Mouse (Mus musculus): ENCODE data around the gene Vti1a. TPM values are rescaled to one million over a fixed set of nuclear protein-coding genes. Genes with fewer than 3 reads are reported as not detected.

Vti1a gene
- polyA plus RNA-seq, 2 experiments: 6.9 to 11.9 TPM

GRCm38 (mm10) chr19:55582896-55583653 lies 267.0 kb downstream of the Vti1a start:
- ATAC-seq (ENCODE audit: insufficient read depth): no peak
- DNase-seq (ENCODE audit: low read depth in 3 of 3, low spot score in 3 of 3): no peak
- no peaks in the 10 kb centered on the region for H3K9me3 ChIP-seq (ENCODE audit: control insufficient read depth, low read length)
- no peaks in the 10 kb centered on the region for H3K27me3 ChIP-seq (ENCODE audit: control insufficient read depth, insufficient read depth, low read length)
- no peak overlapping the region for H3K27ac ChIP-seq
- H3K9ac ChIP-seq (replicated peaks): no peak overlapping the region
- H3K4me2 ChIP-seq (ENCODE audit: low read depth): no peak overlapping the region
- TF ChIP-seq EP300 (IDR thresholded peaks at IDR 0.05; ENCODE audit: low read depth) (no peak), CTCF (IDR thresholded peaks at IDR 0.05; ENCODE audit: low read depth) (no peak)
- H3K4me1 ChIP-seq (replicated peaks; ENCODE audit: control insufficient read depth in 2 of 2, insufficient read depth in 2 of 2, low read length in 1 of 2): peaks cover 3 to 11% of the 10 kb centered on the region in 2 experiments
- no peaks in the 10 kb centered on the region for H3K36me3 ChIP-seq (replicated peaks; ENCODE audit: control insufficient read depth, insufficient read depth, low read depth)
- H3K4me3 ChIP-seq (ENCODE audit: insufficient read depth in 1 of 2, low read depth in 2 of 2, low read length in 2 of 2): no peak overlapping the region
- WGBS (ENCODE audit: insufficient replicate concordance): 75% methylated on average over 16 of the region's 16 CpGs

GRCm38 (mm10) chr19:55585270-55586224 lies 269.5 kb downstream of the Vti1a start:
- no peak for DNase-seq (ENCODE audit: low read depth in 3 of 3, low spot score in 3 of 3)
- WGBS (ENCODE audit: insufficient replicate concordance): 74% methylated on average over 18 of the region's 18 CpGs

GRCm38 (mm10) chr19:55587638-55588421 lies 271.7 kb downstream of the Vti1a start:
- no peaks in the 10 kb centered on the region for H3K9me3 ChIP-seq (ENCODE audit: control insufficient read depth, low read length)
- 77% methylated on average over 14 of the region's 14 CpGs for WGBS (ENCODE audit: insufficient replicate concordance)
- no peaks in the 10 kb centered on the region for H3K36me3 ChIP-seq (replicated peaks; ENCODE audit: control insufficient read depth, insufficient read depth, low read depth)
- DNase-seq (ENCODE audit: low read depth in 3 of 3, low spot score in 3 of 3) (no peak), ATAC-seq (ENCODE audit: insufficient read depth) (no peak)
- no peak overlapping the region for H3K9ac ChIP-seq (replicated peaks)
- H3K4me2 ChIP-seq (ENCODE audit: low read depth): no peak overlapping the region
- H3K4me3 ChIP-seq (ENCODE audit: insufficient read depth in 1 of 2, low read depth in 2 of 2, low read length in 2 of 2): no peak overlapping the region
- H3K27ac ChIP-seq: no peak overlapping the region
- no peaks in the 10 kb centered on the region for H3K27me3 ChIP-seq (ENCODE audit: control insufficient read depth, insufficient read depth, low read length)
- no peak for TF ChIP-seq EP300 (IDR thresholded peaks at IDR 0.05; ENCODE audit: low read depth)
- no peak for TF ChIP-seq CTCF (IDR thresholded peaks at IDR 0.05; ENCODE audit: low read depth)
- 0 out of 4 replicates have a peak, but pooled peaks cover 0 to 3% of the 10 kb centered on the region in 2 experiments for H3K4me1 ChIP-seq (replicated peaks; ENCODE audit: control insufficient read depth in 2 of 2, insufficient read depth in 2 of 2, low read length in 1 of 2)

More at GRCm38 (mm10) chr19:55585270-55586224, 269.5 kb downstream of the Vti1a start:
- Histone ChIP-seq H3K27ac (no peak overlapping the region), H3K27me3 (ENCODE audit: control insufficient read depth, insufficient read depth, low read length) (no peaks in the 10 kb centered on the region), H3K4me1 (replicated peaks; ENCODE audit: control insufficient read depth in 2 of 2, insufficient read depth in 2 of 2, low read length in 1 of 2) (0 out of 4 replicates have a peak, but pooled peaks cover 0 to 2% of the 10 kb centered on the region in 2 experiments), H3K4me3 (ENCODE audit: insufficient read depth in 1 of 2, low read depth in 2 of 2, low read length in 2 of 2) (no peak overlapping the region), H3K4me2 (ENCODE audit: low read depth) (no peak overlapping the region), H3K36me3 (replicated peaks; ENCODE audit: control insufficient read depth, insufficient read depth, low read depth) (no peaks in the 10 kb centered on the region), H3K9ac (replicated peaks) (no peak overlapping the region), H3K9me3 (ENCODE audit: control insufficient read depth, low read length) (no peaks in the 10 kb centered on the region)
- TF ChIP-seq EP300 (IDR thresholded peaks at IDR 0.05; ENCODE audit: low read depth) (no peak), CTCF (IDR thresholded peaks at IDR 0.05; ENCODE audit: low read depth) (no peak)
- no peak for ATAC-seq (ENCODE audit: insufficient read depth)

GRCm38 (mm10) chr19:55588948-55589896 lies 273.1 kb downstream of the Vti1a start:
- no peaks in the 10 kb centered on the region for H3K9me3 ChIP-seq (ENCODE audit: control insufficient read depth, low read length)
- H3K27me3 ChIP-seq (ENCODE audit: control insufficient read depth, insufficient read depth, low read length): no peaks in the 10 kb centered on the region
- no peaks in the 10 kb centered on the region for H3K36me3 ChIP-seq (replicated peaks; ENCODE audit: control insufficient read depth, insufficient read depth, low read depth)
- DNase-seq (ENCODE audit: low read depth in 3 of 3, low spot score in 3 of 3): no peak
- H3K9ac ChIP-seq (replicated peaks): no peak overlapping the region
- H3K4me1 ChIP-seq (replicated peaks; ENCODE audit: control insufficient read depth in 2 of 2, insufficient read depth in 2 of 2, low read length in 1 of 2): 0 out of 4 replicates have a peak, but pooled peaks cover 0 to 2% of the 10 kb centered on the region in 2 experiments
- ATAC-seq (ENCODE audit: insufficient read depth): no peak
- H3K4me3 ChIP-seq (ENCODE audit: insufficient read depth in 1 of 2, low read depth in 2 of 2, low read length in 2 of 2): no peak overlapping the region
- TF ChIP-seq CTCF (IDR thresholded peaks at IDR 0.05; ENCODE audit: low read depth) (no peak), EP300 (IDR thresholded peaks at IDR 0.05; ENCODE audit: low read depth) (no peak)
- no peak overlapping the region for H3K4me2 ChIP-seq (ENCODE audit: low read depth)
- H3K27ac ChIP-seq: no peak overlapping the region
- WGBS (ENCODE audit: insufficient replicate concordance): 62% methylated on average over 16 of the region's 16 CpGs
